Mouse (Mus musculus) small intestine, adult 2 months (tissue): ENCODE results near the gene Dpyd.

ENCODE experiments used
- CTCF ChIP-seq: fragments of 200-500 bp; IDR thresholded peaks from 2 replicates; pipeline ENCODE4 v1.5.1; 2012; ENCODE audit warnings: low read depth, mild to moderate bottlenecking, control low read depth, inconsistent platforms, low read length, moderate library complexity, mixed read lengths; ENCODE audit not compliant: insufficient replicate concordance, insufficient read length; ENCODE audit errors: extremely low read depth
- POLR2A ChIP-seq: fragments of 200-500 bp; IDR thresholded peaks from 2 replicates; pipeline ENCODE4 v1.6.1; 2012; ENCODE audit warnings: low read depth, mild to moderate bottlenecking, control low read depth, inconsistent platforms, low read length, moderate library complexity

GRCm38 (mm10) chr3:119464073-119464472 lies 902.1 kb downstream of the Dpyd start:
- TF ChIP-seq CTCF (no peak), POLR2A (no peak)
